Mouse (Mus musculus) ovary, adult 18-20 months (tissue): ENCODE data around the gene Tnfaip6.
A peak's percentile ranks its signal among the peaks of the same experiment; 100 is the strongest.
"Not testable (repeated sequence)": the region's sequence is repeated elsewhere in the genome, so short reads cannot be mapped to it uniquely, and the experiment has no call there.

Experiments
- DNase-seq: peaks from one replicate; pipeline ENCODE4 v3.0.0; 2022; ENCODE audit warnings: low spot score, mixed read lengths

Gene Tnfaip6

DNA sequence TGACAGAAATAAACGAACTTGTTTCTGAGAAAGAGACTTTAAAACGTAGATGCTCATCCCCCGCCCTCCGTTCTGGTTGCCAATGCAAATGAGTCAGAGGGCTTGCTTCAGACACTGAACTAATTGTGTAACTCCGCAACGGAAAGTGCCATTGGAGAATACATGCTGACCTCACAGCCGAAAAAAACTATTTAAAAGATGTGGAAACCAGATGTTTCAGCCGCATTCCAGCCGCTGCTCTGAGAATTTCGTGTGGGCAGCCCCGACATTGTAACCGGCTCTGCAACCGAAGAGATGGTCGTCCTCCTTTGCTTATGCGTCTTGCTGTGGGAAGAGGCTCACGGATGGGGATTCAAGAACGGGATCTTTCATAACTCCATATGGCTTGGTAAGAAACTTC is at the start of gene Tnfaip6:
Gene Tnfaip6 (plus strand): TSS at position 128 of the 400 bp plus-strand sequence.
- peak; percentile 46 for DNase-seq

DNA sequence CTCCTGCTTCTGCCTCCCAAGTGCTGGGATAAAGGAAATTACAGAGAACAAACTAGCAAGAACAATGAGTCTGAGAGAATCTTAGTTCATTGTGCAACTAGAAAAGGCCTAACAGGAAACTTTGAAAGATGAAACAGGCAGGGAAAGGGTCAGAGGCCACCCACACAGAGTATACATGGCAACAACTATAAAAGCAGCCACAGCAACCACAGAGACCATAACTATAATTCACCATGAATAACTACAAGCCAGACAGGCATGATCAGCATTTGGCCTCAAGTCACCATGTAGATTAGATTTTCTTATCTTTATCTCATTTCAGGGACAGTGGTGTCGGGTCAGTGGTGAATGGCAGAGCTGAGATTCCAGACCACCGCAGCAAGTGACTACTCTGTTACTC is 48.2 kb upstream of the Tnfaip6 start:
- no peak for DNase-seq

DNA sequence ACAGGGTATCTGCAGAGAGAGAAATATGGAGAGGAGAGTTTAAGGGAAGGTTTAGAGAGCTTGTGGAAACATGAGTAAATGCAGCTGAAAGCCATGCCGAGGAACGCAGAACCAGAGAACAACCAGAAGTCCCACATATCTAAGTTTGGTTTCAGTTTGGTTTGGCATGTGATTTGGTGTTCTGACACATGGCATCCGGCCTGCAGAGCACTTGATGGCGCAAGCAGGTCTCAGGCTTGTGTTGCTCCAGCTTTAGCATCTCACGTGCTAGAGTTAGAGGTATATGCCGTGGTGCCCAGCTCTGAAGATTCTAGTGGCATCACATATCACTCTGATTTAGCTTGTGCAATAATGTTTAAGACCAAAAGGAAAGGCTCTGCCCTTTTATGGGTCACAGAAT is 46.4 kb upstream of the Tnfaip6 start:
- DNase-seq = no peak

DNA sequence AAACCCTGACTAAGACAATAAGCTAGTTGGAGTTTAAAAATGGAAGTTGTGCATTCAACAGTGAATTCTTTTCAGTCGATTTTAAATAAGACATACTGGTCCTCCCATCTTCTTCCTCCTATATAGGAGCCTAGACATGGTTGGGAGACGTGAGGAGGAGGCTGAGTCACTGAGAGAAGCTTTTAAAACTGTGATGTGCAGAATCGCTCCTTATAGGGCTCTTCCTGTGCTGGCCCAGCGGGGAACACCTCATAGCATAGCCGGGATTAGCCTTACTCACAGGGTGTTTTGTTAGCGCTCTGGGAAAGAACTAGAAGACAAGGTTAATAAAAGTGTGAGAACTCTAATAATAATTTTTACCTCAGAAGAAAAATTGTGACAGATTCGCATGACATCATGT is 37.8 kb upstream of the Tnfaip6 start:
- no peak for DNase-seq

DNA sequence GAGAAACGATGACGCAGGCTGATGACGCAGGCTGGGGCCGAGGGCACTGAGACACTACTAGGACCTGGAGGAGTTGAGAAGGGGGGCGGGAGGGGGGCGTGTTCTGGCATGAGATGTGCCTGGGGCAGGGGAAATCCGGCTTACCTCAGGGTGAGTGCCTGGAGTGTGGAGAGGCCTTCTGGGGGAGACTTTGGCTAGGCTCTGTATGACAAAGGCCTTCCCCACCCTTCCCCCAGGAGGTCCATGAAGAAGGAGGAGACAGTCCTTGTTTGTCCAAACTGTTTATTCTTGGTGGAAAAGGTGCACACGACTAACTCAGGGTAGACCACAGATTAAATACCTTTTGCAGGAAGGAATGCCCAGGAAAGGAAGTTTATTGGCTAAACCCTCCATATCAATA is 36.3 kb upstream of the Tnfaip6 start:
- DNase-seq = no peak

DNA sequence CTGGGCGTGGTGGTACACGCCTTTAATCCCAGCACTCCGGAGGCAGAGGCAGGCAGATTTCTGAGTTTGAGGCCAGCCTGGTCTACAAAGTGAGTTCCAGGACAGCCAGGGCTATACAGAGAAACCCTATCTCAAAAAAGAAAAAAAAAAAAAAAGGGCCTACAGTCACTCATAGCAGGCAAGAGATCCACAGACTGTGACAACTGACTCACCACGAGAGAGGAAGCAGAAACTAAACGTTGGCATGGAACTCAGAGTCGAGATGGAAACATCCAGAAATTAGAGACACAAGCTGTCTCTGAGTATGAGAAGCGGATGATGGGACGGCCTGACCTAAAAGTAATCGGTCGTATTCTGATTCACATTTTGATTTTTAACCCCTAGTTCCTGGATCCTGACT is 35.5 kb upstream of the Tnfaip6 start:
- not testable (repeated sequence) for DNase-seq

DNA sequence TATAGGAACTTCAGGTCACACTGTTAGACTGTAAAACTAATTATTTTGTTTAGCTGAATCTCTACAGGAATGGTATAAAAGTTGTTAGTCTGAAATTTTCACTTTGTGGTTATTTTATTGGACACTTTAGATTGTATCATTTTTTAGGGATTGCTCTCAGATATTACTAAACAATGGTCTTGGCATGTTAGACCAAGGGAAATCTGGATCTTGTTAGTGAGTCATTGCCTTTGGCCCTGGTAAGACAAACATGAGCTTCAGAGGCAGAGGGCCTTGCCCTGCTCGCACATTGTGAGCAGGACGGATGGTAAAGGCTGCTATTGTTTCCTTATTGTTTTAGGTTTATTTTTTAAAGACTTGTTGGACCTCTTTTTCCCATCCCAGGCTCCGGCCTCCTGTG is 31.4 kb upstream of the Tnfaip6 start:
- no peak for DNase-seq

DNA sequence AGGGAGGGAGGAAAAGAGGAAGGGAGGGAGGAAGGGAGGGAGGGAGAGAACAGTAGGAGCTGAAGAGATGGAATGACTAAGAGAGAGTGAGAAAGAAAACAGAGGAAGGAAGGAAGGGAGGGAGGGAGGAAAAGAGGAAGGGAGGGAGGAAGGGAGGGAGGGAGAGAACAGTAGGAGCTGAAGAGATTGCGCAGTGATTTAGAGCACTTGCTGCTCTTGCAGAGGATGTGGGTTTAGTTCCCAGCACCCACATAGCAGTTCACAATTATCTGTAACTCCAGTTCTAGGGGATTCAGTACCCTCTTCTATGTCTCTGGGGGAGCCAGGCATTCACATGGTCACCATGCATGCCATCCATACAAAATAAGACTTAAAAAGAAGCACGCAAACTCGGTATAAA is 26.0 kb upstream of the Tnfaip6 start:
- not testable (repeated sequence) for DNase-seq

DNA sequence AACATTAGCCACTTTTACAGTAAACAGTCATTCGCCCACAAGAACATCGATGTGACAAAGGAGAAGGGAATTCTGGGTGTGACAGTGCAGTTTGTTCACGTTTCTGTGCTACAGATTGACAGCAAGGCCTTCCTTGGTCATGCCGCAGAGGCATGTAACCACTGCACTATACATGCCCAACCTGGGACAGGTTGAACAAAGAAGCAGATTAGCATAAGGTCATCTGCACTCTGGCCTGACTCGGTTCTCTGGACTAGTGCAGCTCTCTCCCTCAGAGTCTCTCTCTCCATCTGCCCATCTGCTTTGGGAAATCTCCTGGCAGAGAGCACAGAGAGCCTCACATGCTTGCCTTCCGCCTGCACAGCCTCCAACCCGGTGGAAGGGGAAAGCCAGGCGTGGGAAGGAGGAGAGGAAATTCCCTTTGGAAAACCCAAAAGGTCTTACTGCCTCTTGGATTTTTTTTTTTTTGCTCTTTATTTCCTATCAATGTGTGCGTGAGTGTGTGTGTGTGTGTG is 24.4 kb upstream of the Tnfaip6 start:
- DNase-seq = no peak

DNA sequence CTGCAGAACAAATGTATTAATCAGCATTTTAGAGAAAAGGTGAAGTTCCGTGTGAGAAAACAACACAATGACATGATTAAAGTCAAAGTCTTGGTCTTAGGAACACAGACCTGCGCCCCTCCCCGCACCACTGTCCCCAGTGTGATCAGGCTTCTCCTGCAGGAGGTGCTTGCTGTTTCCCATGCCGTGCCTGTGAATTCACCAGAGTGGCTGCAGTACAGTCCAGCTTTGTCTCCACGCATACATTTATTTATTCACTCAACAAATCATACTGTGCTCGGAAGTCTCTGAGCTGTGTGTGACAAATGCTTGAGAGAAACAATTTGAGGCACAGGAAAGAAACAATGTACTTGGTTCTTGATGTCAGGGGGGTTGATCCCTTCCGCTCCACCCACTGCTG is 21.4 kb upstream of the Tnfaip6 start:
- DNase-seq = no peak

DNA sequence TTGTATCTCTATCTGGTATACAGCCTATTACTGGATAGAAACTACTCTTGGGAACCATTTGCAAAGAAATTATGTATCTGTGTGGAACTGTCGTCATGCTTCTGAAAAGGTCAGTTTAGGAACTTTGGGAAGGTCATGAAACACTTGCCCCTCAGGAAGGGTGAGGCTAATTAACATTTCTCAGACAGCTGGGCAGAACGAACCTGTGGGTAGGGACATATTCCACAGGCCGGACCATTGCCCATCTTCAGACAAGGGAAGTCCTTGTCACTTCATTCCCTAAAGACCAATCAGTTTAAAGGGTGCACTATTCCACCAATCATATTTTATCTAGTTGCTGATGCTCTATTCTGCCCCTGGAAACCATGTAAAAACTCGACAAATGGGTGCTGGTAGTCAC is 10.7 kb upstream of the Tnfaip6 start:
- no peak for DNase-seq

DNA sequence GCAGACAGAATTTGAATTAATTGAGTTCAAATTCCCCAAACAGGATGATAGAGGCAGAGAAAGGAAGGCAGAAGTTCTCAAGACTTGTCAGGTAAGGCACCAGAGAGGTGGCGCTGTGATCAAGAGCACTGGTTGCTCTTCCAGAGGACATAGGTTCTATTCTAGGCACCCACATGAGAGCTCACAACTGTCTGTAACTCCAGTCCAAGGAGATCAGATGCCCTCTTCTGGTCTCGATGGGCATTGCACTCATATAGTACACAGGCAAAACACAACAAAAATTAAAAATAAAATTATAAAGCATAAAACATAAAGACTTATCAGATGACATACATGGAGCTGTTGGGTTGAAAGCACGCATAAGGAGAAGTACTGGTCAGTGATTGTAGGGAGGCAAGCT is 8.4 kb upstream of the Tnfaip6 start:
- DNase-seq = no peak

DNA sequence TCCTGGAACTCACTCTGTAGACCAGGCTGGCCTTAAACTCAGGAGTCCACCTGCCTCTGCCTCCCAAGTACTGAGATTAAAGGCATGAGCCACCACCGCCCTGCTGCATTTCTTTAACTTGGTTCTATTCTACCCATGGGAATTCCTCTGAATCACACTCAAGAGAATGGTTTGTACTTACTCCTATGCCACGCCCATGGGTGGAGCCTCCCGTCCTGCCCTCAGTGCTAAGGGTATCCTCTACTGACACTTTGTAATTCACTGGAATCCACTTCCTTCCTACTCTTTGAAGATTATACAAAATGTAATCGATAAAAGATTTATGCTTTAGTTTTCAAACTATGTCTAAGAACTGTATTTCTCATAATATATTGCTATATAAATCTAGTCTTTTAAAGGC is 6.3 kb upstream of the Tnfaip6 start:
- DNase-seq = no peak

DNA sequence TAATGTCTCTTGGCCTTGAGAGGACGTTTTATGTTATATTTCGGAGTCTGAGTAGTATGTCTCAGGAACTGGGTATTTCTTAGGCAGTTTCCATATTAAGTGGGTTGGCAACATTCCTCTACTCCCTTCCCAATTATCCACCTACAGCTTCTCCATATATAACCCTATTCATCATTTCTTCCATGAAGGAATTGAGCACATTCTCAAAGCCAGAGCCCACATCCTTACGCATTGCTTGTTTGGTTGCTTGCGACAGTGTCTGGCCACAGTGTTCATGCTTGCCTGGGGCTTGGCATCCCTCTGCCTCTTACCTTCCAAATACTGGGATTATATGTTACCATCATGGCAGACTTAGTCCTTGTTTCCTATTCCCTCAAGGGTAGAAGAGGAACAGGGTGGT is 3.2 kb upstream of the Tnfaip6 start:
- no peak for DNase-seq

DNA sequence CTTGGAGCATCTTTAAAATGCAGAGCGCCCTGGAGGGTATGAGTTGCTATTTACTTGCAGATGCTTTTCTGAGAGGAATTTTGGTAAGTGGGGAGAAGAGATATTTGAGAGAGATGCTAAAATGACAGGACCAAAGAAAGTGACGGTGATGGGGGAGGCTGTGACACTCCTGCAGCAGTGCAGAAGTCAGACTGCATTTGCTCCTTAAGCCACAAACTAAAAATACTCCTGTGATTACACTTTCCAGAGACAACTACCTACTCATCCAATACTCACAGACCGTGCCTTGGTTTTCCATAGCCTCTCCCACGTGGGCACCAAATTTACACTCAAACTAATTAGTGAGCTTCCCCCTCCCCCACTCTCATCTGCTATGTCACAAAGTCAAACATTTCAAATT is 2.7 kb upstream of the Tnfaip6 start:
- no peak for DNase-seq

DNA sequence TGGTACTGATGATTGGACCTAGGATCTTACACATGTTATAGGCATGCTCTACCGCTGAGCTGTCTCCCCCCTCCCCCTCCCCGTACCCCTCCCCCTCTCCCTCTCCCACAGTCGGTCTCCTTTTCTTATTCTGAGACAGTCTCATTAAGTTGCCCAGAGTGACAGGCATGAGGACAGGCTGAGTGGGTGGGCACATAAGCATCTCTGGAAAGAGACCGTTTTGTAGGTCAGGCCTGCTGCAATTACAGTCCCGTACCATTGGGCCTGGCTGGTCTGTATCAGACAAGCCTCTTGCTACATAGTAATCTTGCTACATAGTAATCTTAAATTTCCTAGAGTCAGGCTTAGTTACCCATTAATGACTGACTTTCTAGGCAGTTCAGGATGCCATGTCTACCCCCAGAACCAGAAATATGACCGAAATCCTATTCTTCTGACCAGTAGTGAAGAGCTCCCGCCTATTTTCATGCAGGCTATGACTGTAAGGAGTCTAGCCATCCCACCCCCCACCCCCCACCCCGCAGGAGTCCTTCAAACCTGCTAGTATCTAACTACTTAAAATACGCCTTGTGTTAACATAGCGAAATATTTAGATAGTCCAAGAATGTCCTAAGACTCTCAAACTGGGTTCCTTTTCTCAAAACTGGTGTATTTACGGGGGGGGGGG is 747 bp upstream of the Tnfaip6 start:
- no peak for DNase-seq

DNA sequence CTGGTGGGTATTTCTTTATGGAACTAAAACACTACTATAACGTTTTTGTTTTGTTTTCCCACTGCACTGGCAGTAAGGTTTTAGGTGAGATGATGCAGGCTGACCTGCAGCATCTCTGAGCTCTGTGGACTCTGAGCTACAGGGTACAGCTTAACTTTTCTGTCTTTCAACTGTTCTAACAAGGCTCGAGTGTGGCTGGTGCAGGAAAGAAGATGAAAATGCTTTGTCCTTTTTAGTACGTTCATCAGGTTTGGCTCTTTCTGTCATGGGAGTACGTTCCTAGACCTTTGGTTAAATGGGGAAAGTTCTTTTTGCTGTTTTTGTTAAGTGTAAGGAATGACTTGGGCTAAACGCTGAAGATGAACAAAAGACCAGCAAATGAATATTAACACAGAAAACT is 749 bp downstream of the Tnfaip6 start:
- no peak for DNase-seq

DNA sequence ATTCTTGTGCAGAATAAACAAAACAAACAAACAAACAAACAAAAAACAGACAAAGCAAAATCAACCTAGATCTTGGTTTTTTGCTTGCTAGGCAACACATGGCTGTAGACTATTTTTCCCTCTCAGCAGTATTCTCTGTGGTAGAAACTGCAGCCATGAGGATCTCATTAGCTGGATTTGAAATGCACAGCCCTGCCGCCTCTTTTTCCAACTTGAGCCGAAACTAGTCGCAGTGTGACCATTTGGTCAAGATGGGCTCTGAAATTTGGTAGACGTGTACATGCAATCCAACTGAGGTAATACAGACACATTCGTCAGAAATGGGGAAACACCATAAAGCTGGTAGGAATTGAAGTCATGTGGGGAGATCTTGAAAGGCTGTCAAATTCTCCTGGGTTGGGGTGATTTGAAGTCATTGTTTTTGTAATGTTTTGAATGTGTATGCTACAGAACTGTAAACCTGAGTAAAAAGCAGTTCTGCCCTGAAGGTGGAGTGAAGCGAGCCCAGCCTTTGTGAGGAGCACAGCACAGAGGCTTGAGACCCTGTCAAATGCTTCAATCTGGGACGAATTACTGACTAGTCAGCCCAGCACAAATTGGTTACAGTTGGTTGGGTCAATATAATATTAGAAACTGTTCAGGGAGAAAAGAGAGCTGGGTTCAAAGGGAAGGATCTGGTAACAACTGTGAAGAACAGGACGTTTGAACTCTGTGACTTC is 1.4 kb downstream of the Tnfaip6 start:
- DNase-seq = no peak

DNA sequence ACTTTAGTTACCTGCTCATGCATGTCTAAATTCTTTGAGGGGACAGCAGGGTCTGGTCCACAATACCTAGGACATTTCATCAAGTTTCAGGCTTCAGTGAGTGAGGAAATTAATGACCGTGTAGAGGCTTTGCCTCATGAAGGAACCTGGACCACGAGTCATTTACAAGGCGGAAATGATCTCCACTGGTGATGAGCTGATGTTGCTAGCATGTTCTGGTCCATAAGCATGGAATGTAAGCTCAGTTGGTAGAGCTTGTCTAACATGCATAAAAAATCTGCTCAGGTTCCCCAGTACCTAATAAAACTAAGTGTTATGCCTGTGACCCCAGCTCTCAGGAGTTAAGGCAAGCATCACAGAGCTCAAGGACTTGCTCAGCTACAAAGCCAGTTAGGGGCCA is 4.3 kb downstream of the Tnfaip6 start:
- no peak for DNase-seq

DNA sequence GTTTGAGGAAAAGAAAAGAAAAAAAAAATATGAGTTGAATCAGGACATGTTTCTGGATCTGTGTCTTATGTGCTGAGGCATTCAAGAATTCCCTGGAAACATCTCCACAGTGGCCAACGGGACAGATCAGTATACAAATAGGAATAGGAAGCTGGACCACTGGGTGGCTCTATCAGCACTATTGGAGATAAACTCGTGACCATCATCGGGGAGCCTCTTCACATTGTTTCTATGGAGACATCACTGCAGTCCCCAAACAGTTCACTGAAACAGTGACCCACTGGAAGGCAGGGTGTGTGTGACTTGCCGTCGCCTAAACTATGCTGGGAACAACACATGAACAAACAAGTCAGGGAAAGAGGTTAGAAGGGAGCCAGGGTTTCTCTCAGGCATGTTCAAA is 4.9 kb downstream of the Tnfaip6 start:
- DNase-seq = no peak

DNA sequence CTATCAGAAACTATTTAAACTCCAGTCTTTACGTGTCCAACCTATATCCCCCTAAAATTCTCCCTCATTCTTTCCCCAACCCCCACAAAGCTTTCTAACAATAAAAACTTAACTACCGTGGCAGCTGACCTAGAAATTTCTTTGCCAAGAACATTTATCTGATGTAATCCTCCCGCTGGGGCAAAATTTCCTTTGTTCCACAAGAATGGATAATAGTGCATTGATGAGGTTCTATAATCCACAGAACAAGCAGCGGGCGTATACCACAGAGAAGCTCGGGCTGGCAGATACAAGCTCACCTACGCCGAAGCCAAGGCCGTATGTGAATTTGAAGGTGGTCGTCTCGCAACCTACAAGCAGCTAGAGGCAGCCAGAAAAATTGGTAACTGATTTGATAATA is 5.7 kb downstream of the Tnfaip6 start:
- no peak for DNase-seq

DNA sequence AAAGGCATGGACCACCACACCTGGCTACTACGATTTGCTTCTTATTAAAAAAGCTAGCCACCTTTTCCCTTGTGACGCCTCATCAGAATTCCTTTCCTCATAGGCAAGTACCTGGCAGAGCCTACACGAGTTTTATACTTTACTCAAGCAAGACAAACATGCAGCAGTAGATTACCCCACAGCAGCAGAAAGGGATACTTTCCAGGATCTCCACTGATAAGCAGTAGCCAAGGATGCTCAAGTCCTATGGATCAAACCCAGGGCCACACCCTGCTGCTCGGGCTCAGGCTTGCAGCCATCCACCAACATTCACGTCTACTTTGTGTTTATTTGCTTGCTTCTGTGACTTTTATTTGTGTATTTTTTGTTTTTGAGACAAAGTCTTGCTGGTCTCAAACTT is 8.2 kb downstream of the Tnfaip6 start:
- DNase-seq = no peak

DNA sequence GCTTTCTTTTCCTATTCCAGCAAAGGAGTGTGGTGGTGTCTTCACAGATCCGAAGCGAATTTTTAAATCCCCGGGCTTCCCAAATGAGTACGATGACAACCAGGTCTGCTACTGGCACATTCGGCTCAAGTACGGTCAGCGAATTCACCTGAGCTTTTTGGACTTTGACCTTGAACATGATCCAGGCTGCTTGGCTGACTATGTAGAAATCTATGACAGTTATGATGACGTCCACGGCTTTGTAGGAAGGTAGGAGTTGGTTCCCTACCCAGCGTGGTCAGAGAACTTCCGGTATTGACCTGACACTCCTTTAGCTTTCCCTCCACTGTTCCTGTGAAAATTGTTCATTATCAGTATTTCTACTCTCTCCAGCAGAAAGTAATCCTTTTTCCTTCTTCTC is 13.0 kb downstream of the Tnfaip6 start:
- DNase-seq = no peak

DNA sequence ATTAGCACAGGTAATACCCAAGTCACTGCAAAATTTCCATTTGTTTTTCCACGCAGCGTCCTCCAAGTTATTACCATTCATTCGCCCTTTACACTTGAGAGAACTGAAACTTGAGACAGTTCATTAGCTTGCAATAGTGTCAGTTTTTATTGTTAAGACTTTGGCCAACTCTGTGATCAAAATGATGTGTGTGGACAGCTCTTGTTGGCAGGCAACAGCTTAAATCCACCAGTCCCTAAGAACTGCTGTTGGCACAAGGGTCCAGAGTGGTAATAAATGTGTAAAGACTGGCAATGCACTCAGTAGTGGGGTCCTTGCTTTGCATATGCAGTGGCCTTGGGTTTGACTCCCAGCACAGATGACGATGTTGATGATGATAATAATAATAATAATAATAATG is 14.5 kb downstream of the Tnfaip6 start:
- no peak for DNase-seq
